Comparison of ENCODE assay signal across 9 mouse cellular contexts in genomic region chr11:32236132-32236531, GRCm38 (mm10). TPM values are rescaled to one million over a fixed set of nuclear protein-coding genes. Genes with fewer than 3 reads are reported as not detected.
A peak's percentile ranks its signal among the peaks of the same experiment; 100 is the strongest.
DNase-seq lines count a peak whose midpoint lies in the region; ATAC-seq lines count a peak whose summit lies in the region.
"Had no signal": no experiment of that assay in that cellular context is flagged by ENCODE, and none has a peak within 500 bp of the region (broad histone marks: within the 10 kb centered on the region; RNA-seq: fewer than 3 reads in every experiment).

No protein-coding gene starts in this region.

- ATAC-seq in hindbrain, embryonic 13.5 days (ENCODE audit: low FRiP score), result peak; percentile 38
- ATAC-seq in hindbrain, embryonic 12.5 days (ENCODE audit: low FRiP score), result no peak
- ATAC-seq in midbrain, embryonic 11.5 days (ENCODE audit: low FRiP score), result no peak
- ATAC-seq in limb, embryonic 15.5 days (ENCODE audit: insufficient number of reproducible peaks, low FRiP score, low TSS enrichment, low read depth), result no peak
- ATAC-seq in activated CD4-positive, CD25-positive, alpha-beta regulatory T cell, adult 4 months, result no peak

- peak overlapping the region; percentile 77 for H3K27ac ChIP-seq in hindbrain, embryonic 13.5 days
- H3K27ac ChIP-seq in hindbrain, embryonic 12.5 days, result no peak overlapping the region
- no peak overlapping the region for H3K27ac ChIP-seq in midbrain, embryonic 11.5 days (ENCODE audit: low read depth, low read length)
- no peak overlapping the region for H3K27ac ChIP-seq in midbrain, embryonic 10.5 days (replicated peaks)
- peak overlapping the region; percentile 68 for H3K27ac ChIP-seq in limb, embryonic 15.5 days

- peak overlapping the region; percentile 26; the same call in 1 of the 2 replicates for H3K9ac ChIP-seq in hindbrain, embryonic 13.5 days
- no peak overlapping the region for H3K9ac ChIP-seq in hindbrain, embryonic 12.5 days
- no peak overlapping the region for H3K9ac ChIP-seq in midbrain, embryonic 11.5 days (ENCODE audit: low read length)
- no peak overlapping the region for H3K9ac ChIP-seq in limb, embryonic 15.5 days

- H3K9me3 ChIP-seq in hindbrain, embryonic 13.5 days, result no peaks in the 10 kb centered on the region
- H3K9me3 ChIP-seq in hindbrain, embryonic 12.5 days (replicated peaks), result no peaks in the 10 kb centered on the region
- no peaks in the 10 kb centered on the region for H3K9me3 ChIP-seq in midbrain, embryonic 11.5 days (ENCODE audit: control insufficient read depth, low read length)
- H3K9me3 ChIP-seq in midbrain, embryonic 10.5 days (replicated peaks), result no peaks in the 10 kb centered on the region
- no peaks in the 10 kb centered on the region for H3K9me3 ChIP-seq in limb, embryonic 15.5 days

- peaks cover 43% of the 10 kb centered on the region for H3K4me1 ChIP-seq in hindbrain, embryonic 13.5 days (replicated peaks)
- peaks cover 8% of the 10 kb centered on the region for H3K4me1 ChIP-seq in hindbrain, embryonic 12.5 days
- H3K4me1 ChIP-seq in midbrain, embryonic 11.5 days (ENCODE audit: control insufficient read depth, insufficient read depth, low read length), result no peaks in the 10 kb centered on the region
- no peaks in the 10 kb centered on the region for H3K4me1 ChIP-seq in midbrain, embryonic 10.5 days
- H3K4me1 ChIP-seq in limb, embryonic 15.5 days, result peaks cover 26% of the 10 kb centered on the region

- 64% methylated on average over 2 of the region's 2 CpGs for WGBS in hindbrain, embryonic 13.5 days
- WGBS in hindbrain, embryonic 12.5 days, result 80% methylated on average over 2 of the region's 2 CpGs
- 87% methylated on average over 2 of the region's 2 CpGs for WGBS in midbrain, embryonic 11.5 days
- WGBS in midbrain, embryonic 10.5 days, result 88% methylated on average over 2 of the region's 2 CpGs
- WGBS in limb, embryonic 15.5 days, result 73% methylated on average over 2 of the region's 2 CpGs

- H3K36me3 ChIP-seq in hindbrain, embryonic 13.5 days, result peaks cover 68% of the 10 kb centered on the region
- peaks cover 56% of the 10 kb centered on the region for H3K36me3 ChIP-seq in hindbrain, embryonic 12.5 days
- H3K36me3 ChIP-seq in midbrain, embryonic 11.5 days (ENCODE audit: control insufficient read depth, insufficient read depth, low read length), result peaks cover 5% of the 10 kb centered on the region
- peaks cover 100% of the 10 kb centered on the region for H3K36me3 ChIP-seq in midbrain, embryonic 10.5 days
- H3K36me3 ChIP-seq in limb, embryonic 15.5 days, result peaks cover 63% of the 10 kb centered on the region

- no peaks in the 10 kb centered on the region for H3K27me3 ChIP-seq in hindbrain, embryonic 13.5 days
- H3K27me3 ChIP-seq in hindbrain, embryonic 12.5 days, result no peaks in the 10 kb centered on the region
- H3K27me3 ChIP-seq in midbrain, embryonic 11.5 days (ENCODE audit: control insufficient read depth, insufficient read depth, low read length), result no peaks in the 10 kb centered on the region
- H3K27me3 ChIP-seq in midbrain, embryonic 10.5 days (ENCODE audit: low read depth, poor library complexity, severe bottlenecking), result no peaks in the 10 kb centered on the region
- H3K27me3 ChIP-seq in limb, embryonic 15.5 days, result no peaks in the 10 kb centered on the region

- H3K4me2 ChIP-seq in hindbrain, embryonic 13.5 days, result no peak overlapping the region
- no peak overlapping the region for H3K4me2 ChIP-seq in hindbrain, embryonic 12.5 days (replicated peaks)
- no peak overlapping the region for H3K4me2 ChIP-seq in midbrain, embryonic 11.5 days
- H3K4me2 ChIP-seq in limb, embryonic 15.5 days, result no peak overlapping the region

- H3K4me3 ChIP-seq in hindbrain, embryonic 13.5 days, result no peak overlapping the region
- H3K4me3 ChIP-seq in hindbrain, embryonic 12.5 days, result no peak overlapping the region
- no peak overlapping the region for H3K4me3 ChIP-seq in midbrain, embryonic 11.5 days (ENCODE audit: low read depth, low read length)
- no peak overlapping the region for H3K4me3 ChIP-seq in midbrain, embryonic 10.5 days
- no peak overlapping the region for H3K4me3 ChIP-seq in limb, embryonic 15.5 days

- DNase-seq in midbrain, embryonic 11.5 days (ENCODE audit: low spot score, missing footprints), result peak; percentile 67
- no peak for DNase-seq in midbrain, embryonic 10.5 days (ENCODE audit: low spot score)
- DNase-seq in yolk sac, embryonic 10.5 days (ENCODE audit: low spot score), result no peak
- DNase-seq: spleen, adult 18-20 months had no signal

RNA-seq across cellular contexts. Expression of gene Mpg, which starts 9.8 kb away (rescaled TPM):
- 35.6 and 38.7 TPM in 2 replicates for polyA plus RNA-seq in hindbrain, embryonic 13.5 days (2015; fragmentation: Nextera tagmentation; extraction: Ambion mirVana)
- polyA plus RNA-seq in hindbrain, embryonic 12.5 days (2016; fragmentation: Nextera tagmentation; extraction: Ambion mirVana), result 30.4 and 32.3 TPM in 2 replicates
- polyA plus RNA-seq in midbrain, embryonic 11.5 days (2014; fragmentation: Nextera tagmentation; extraction: Ambion mirVana), result 24.8 and 27.2 TPM in 2 replicates
- 30.6 and 32.0 TPM in 2 replicates for polyA plus RNA-seq in midbrain, embryonic 10.5 days (2016; fragmentation: Nextera tagmentation; extraction: Ambion mirVana)
- polyA plus RNA-seq in limb, embryonic 15.5 days (2015; fragmentation: Nextera tagmentation; extraction: Ambion mirVana), result 39.4 and 40.0 TPM in 2 replicates
- 10 to 100 TPM; 34.8 to 35.0 TPM for polyA plus RNA-seq in activated CD4-positive, CD25-positive, alpha-beta regulatory T cell, adult 4 months (2017; shearing (Covaris generic))

RNA-seq across cellular contexts. Expression of gene Rhbdf1, which starts 14.0 kb away (rescaled TPM):
- 21.0 and 24.1 TPM in 2 replicates for polyA plus RNA-seq in hindbrain, embryonic 13.5 days (2015; fragmentation: Nextera tagmentation; extraction: Ambion mirVana)
- 32.8 and 33.1 TPM in 2 replicates for polyA plus RNA-seq in hindbrain, embryonic 12.5 days (2016; fragmentation: Nextera tagmentation; extraction: Ambion mirVana)
- polyA plus RNA-seq in midbrain, embryonic 11.5 days (2014; fragmentation: Nextera tagmentation; extraction: Ambion mirVana), result 13.2 and 14.1 TPM in 2 replicates
- polyA plus RNA-seq in midbrain, embryonic 10.5 days (2016; fragmentation: Nextera tagmentation; extraction: Ambion mirVana), result 25.1 and 26.2 TPM in 2 replicates
- 83.7 and 87.5 TPM in 2 replicates for polyA plus RNA-seq in limb, embryonic 15.5 days (2015; fragmentation: Nextera tagmentation; extraction: Ambion mirVana)
- polyA plus RNA-seq in activated CD4-positive, CD25-positive, alpha-beta regulatory T cell, adult 4 months (2017; shearing (Covaris generic)), result under 1 TPM in 1 of 2 experiments, not detected in 1; 0.49 TPM

RNA-seq across cellular contexts. Expression of gene Snrnp25, which starts 30.9 kb away (rescaled TPM):
- polyA plus RNA-seq in hindbrain, embryonic 13.5 days (2015; fragmentation: Nextera tagmentation; extraction: Ambion mirVana), result 43.7 and 46.9 TPM in 2 replicates
- polyA plus RNA-seq in hindbrain, embryonic 12.5 days (2016; fragmentation: Nextera tagmentation; extraction: Ambion mirVana), result 52.8 and 55.1 TPM in 2 replicates
- 77.0 and 87.0 TPM in 2 replicates for polyA plus RNA-seq in midbrain, embryonic 11.5 days (2014; fragmentation: Nextera tagmentation; extraction: Ambion mirVana)
- 94.7 and 107 TPM in 2 replicates for polyA plus RNA-seq in midbrain, embryonic 10.5 days (2016; fragmentation: Nextera tagmentation; extraction: Ambion mirVana)
- 45.6 and 48.1 TPM in 2 replicates for polyA plus RNA-seq in limb, embryonic 15.5 days (2015; fragmentation: Nextera tagmentation; extraction: Ambion mirVana)
- polyA plus RNA-seq in activated CD4-positive, CD25-positive, alpha-beta regulatory T cell, adult 4 months (2017; shearing (Covaris generic)), result 10 to 100 TPM; 70.5 to 73.4 TPM

RNA-seq across cellular contexts. Expression of gene Nprl3, which starts 31.4 kb away (rescaled TPM):
- 43.5 and 51.8 TPM in 2 replicates for polyA plus RNA-seq in hindbrain, embryonic 13.5 days (2015; fragmentation: Nextera tagmentation; extraction: Ambion mirVana)
- polyA plus RNA-seq in hindbrain, embryonic 12.5 days (2016; fragmentation: Nextera tagmentation; extraction: Ambion mirVana), result 51.3 and 51.7 TPM in 2 replicates
- 28.3 and 34.0 TPM in 2 replicates for polyA plus RNA-seq in midbrain, embryonic 11.5 days (2014; fragmentation: Nextera tagmentation; extraction: Ambion mirVana)
- polyA plus RNA-seq in midbrain, embryonic 10.5 days (2016; fragmentation: Nextera tagmentation; extraction: Ambion mirVana), result 42.6 and 45.3 TPM in 2 replicates
- polyA plus RNA-seq in limb, embryonic 15.5 days (2015; fragmentation: Nextera tagmentation; extraction: Ambion mirVana), result 34.7 and 41.8 TPM in 2 replicates
- 10 to 100 TPM; 36.7 to 37.6 TPM for polyA plus RNA-seq in activated CD4-positive, CD25-positive, alpha-beta regulatory T cell, adult 4 months (2017; shearing (Covaris generic))

RNA-seq across cellular contexts. Expression of gene Il9r, which starts 36.1 kb away (rescaled TPM):
- polyA plus RNA-seq in hindbrain, embryonic 13.5 days (2015; fragmentation: Nextera tagmentation; extraction: Ambion mirVana), result not detected in 2 replicates
- polyA plus RNA-seq in hindbrain, embryonic 12.5 days (2016; fragmentation: Nextera tagmentation; extraction: Ambion mirVana), result not detected in 2 replicates
- not detected in 2 replicates for polyA plus RNA-seq in midbrain, embryonic 11.5 days (2014; fragmentation: Nextera tagmentation; extraction: Ambion mirVana)
- 0.05 TPM in 1 of 2 replicates, not detected in the other for polyA plus RNA-seq in midbrain, embryonic 10.5 days (2016; fragmentation: Nextera tagmentation; extraction: Ambion mirVana)
- polyA plus RNA-seq in limb, embryonic 15.5 days (2015; fragmentation: Nextera tagmentation; extraction: Ambion mirVana), result 0.31 and 0.55 TPM in 2 replicates
- 1 to 10 TPM; 4.5 to 7.1 TPM for polyA plus RNA-seq in activated CD4-positive, CD25-positive, alpha-beta regulatory T cell, adult 4 months (2017; shearing (Covaris generic))
- polyA plus RNA-seq: erythroblast, embryonic 14.5 days had no signal

Comparison
In these comparisons a context has a peak if more than half of its experiments do, and no peak if none do; other contexts are left out.
1. H3K27ac ChIP-seq: peak in hindbrain, embryonic 13.5 days (single experiment) and limb, embryonic 15.5 days (single experiment); none in hindbrain, embryonic 12.5 days (single experiment), midbrain, embryonic 11.5 days (single experiment) and midbrain, embryonic 10.5 days (single experiment).